Mouse (Mus musculus) kidney, postnatal 0 days (tissue): ENCODE data around the gene Slc25a33. TPM values are rescaled to one million over a fixed set of nuclear protein-coding genes. Genes with fewer than 3 reads are reported as not detected.
A peak's percentile ranks its signal among the peaks of the same experiment; 100 is the strongest.

Source experiments
- ATAC-seq: fragments of 200-750 bp; cut with Nextera tagmentation; replicated peaks from 2 replicates; pipeline ENCODE4 v1.8.0; 2017; ENCODE audit warnings: low read depth, moderate number of reproducible peaks, moderate TSS enrichment, moderate library complexity; ENCODE audit not compliant: low FRiP score
- DNase-seq: peaks from one replicate; pipeline ENCODE4 v3.0.0-alpha.2; 2016; ENCODE audit warnings: low spot score
- H3K27ac ChIP-seq: fragments of 300-500 bp; sonication (generic); 2 replicates; pipeline ENCODE4 v1.5.1; 2014; ENCODE audit warnings: mild to moderate bottlenecking
- H3K27me3 ChIP-seq: fragments of 300-500 bp; sonication (generic); 2 replicates; pipeline ENCODE4 v1.6.1; 2014; ENCODE audit warnings: low read length, mixed read lengths; ENCODE audit not compliant: insufficient read depth
- H3K36me3 ChIP-seq: fragments of 300-500 bp; sonication (generic); 2 replicates; pipeline ENCODE4 v1.6.1; 2014; ENCODE audit warnings: low read length, mixed read lengths; ENCODE audit not compliant: insufficient read depth
- H3K4me1 ChIP-seq: fragments of 300-500 bp; sonication (generic); replicated peaks from 2 replicates; pipeline ENCODE4 v1.6.1; 2014; ENCODE audit warnings: antibody characterized with exemption, low read length, mixed read lengths; ENCODE audit not compliant: insufficient read depth
- H3K4me2 ChIP-seq: fragments of 300-500 bp; sonication (generic); 2 replicates; pipeline ENCODE4 v1.6.1; 2014; ENCODE audit warnings: mild to moderate bottlenecking, low read length, moderate library complexity, mixed read lengths
- H3K4me3 ChIP-seq: fragments of 300-500 bp; sonication (generic); replicated peaks from 2 replicates; pipeline ENCODE4 v1.5.1; 2014; ENCODE audit warnings: low read depth, low read length
- H3K9ac ChIP-seq: fragments of 300-500 bp; sonication (generic); 2 replicates; pipeline ENCODE4 v1.6.1; 2014; ENCODE audit warnings: low read depth, low read length
- H3K9me3 ChIP-seq: fragments of 300-500 bp; sonication (generic); replicated peaks from 2 replicates; pipeline ENCODE4 v1.6.1; 2016; ENCODE audit warnings: low read length, inconsistent platforms, mixed read lengths
- CTCF ChIP-seq: IDR thresholded peaks from 2 replicates; pipeline ENCODE4 v1.5.1; 2016; ENCODE audit warnings: antibody characterized with exemption, low read depth, mild to moderate bottlenecking, moderate library complexity
- WGBS: fragments of 180-500 bp; shearing (Covaris S2); extraction: QIAGEN DNeasy Blood & Tissue Kit; methylation state at CpG from one replicate; pipeline ENCODE4 v1.1.7; 2014; 5-methylcytosine and 5-hydroxymethylcytosine counted together
- microRNA-seq: library from miRNA; unstranded; fragments of <30 nt; microRNA quantifications from one replicate; pipeline ENCODE4, GENCODE M21; 2016
- polyA plus RNA-seq: library from polyadenylated mRNA; unstranded; fragments of >200 nt; fragmentation: Nextera tagmentation; extraction: Ambion mirVana; gene quantifications from 2 replicates; pipeline ENCODE4 v1.2.1, GENCODE M21; 2015

Slc25a33 gene
- polyA plus RNA-seq, 1 experiment from 2014 or later = 15.1 TPM

- peak; percentile 73 for TF ChIP-seq CTCF
- WGBS = under 1% methylated on average over 35 of the region's 35 CpGs
- peak overlapping the region; percentile 38 for H3K4me3 ChIP-seq
- no peaks in the 10 kb centered on the region for H3K36me3 ChIP-seq
- H3K4me2 ChIP-seq = peak overlapping the region; percentile 65
- peak overlapping the region; percentile 31; the same call in 1 of the 2 replicates for H3K27ac ChIP-seq
- DNase-seq (peak; percentile 78), ATAC-seq (peak; percentile 55; the same call in 1 of the 2 replicates)
- H3K4me1 ChIP-seq = peaks cover 14% of the 10 kb centered on the region
- no peaks in the 10 kb centered on the region for H3K9me3 ChIP-seq
- no peaks in the 10 kb centered on the region for H3K27me3 ChIP-seq
- peak overlapping the region; percentile 50 for H3K9ac ChIP-seq
These were observed 75.8 kb downstream of the Slc25a33 start for GRCm38 (mm10) chr4:149698197-149698821.

- no peaks in the 10 kb centered on the region for H3K27me3 ChIP-seq
- H3K4me3 ChIP-seq = peak overlapping the region; percentile 38
- no peaks in the 10 kb centered on the region for H3K9me3 ChIP-seq
- 21% methylated on average over 15 of the region's 15 CpGs for WGBS
- TF ChIP-seq CTCF = no peak
- peak overlapping the region; percentile 31; the same call in 1 of the 2 replicates for H3K27ac ChIP-seq
- DNase-seq (peak; percentile 48), ATAC-seq (no peak)
- no peaks in the 10 kb centered on the region for H3K36me3 ChIP-seq
- peak overlapping the region; percentile 50 for H3K9ac ChIP-seq
- peak overlapping the region; percentile 65 for H3K4me2 ChIP-seq
- peaks cover 11% of the 10 kb centered on the region for H3K4me1 ChIP-seq
These were observed 76.4 kb downstream of the Slc25a33 start for GRCm38 (mm10) chr4:149697506-149698196.

GRCm38 (mm10) chr4:149696189-149696971 is 77.7 kb downstream of the Slc25a33 start:
- Histone ChIP-seq H3K9ac (peak overlapping the region; percentile 38; the same call in 1 of the 2 replicates), H3K4me2 (no peak overlapping the region), H3K27me3 (no peaks in the 10 kb centered on the region), H3K4me3 (no peak overlapping the region), H3K36me3 (no peaks in the 10 kb centered on the region), H3K9me3 (no peaks in the 10 kb centered on the region), H3K27ac (no peak overlapping the region), H3K4me1 (peaks cover 8% of the 10 kb centered on the region; the same call in 1 of the 2 replicates)
- whole genome bisulfite sequencing = 34% methylated on average over 16 of the region's 16 CpGs
- DNase-seq (peak; percentile 66), ATAC-seq (peak; percentile 78)
- peak; percentile 36; the same call in 1 of the 2 replicates for TF ChIP-seq CTCF

Small RNA genes within 50 kb of the gene (microRNA-seq; reads per million reads assigned to microRNA genes)
- gene Gm47301 = not detected

Other genes starting within 250 kb of the Slc25a33 start
- gene Clstn1, start 187.8 kb downstream of the Slc25a33 start, polyA plus RNA-seq = 40.7 and 43.9 TPM in 2 replicates
- 3.6 and 3.8 TPM in 2 replicates for gene Pik3cd, start 71.7 kb downstream of the Slc25a33 start, polyA plus RNA-seq
- 22.3 and 23.5 TPM in 2 replicates for gene Tmem201, start 36.2 kb downstream of the Slc25a33 start, polyA plus RNA-seq
- 10.7 and 11.6 TPM in 2 replicates for gene Spsb1, start 180.8 kb upstream of the Slc25a33 start, polyA plus RNA-seq
- 27.2 and 27.8 TPM in 2 replicates for gene H6pd, start 234.7 kb upstream of the Slc25a33 start, polyA plus RNA-seq